Mouse (Mus musculus) stomach, embryonic 14.5 days (tissue): ENCODE measurements around the gene Olfr9. TPM values are rescaled to one million over a fixed set of nuclear protein-coding genes. Genes with fewer than 3 reads are reported as not detected.
"Not testable (repeated sequence)": the region's sequence is repeated elsewhere in the genome, so short reads cannot be mapped to it uniquely, and the experiment has no call there.

Source experiments
- ATAC-seq: fragments of 200-750 bp; cut with Nextera tagmentation; 2 replicates; pipeline ENCODE4 v1.8.0; 2017; ENCODE audit warnings: low read depth, moderate TSS enrichment; ENCODE audit not compliant: insufficient number of reproducible peaks, insufficient read depth, low FRiP score
- H3K27ac ChIP-seq: fragments of 300-500 bp; sonication (generic); 2 replicates; pipeline ENCODE4 v1.5.1; 2014; ENCODE audit warnings: mild to moderate bottlenecking, low read length, moderate library complexity, mixed read lengths
- H3K27me3 ChIP-seq: fragments of 300-500 bp; sonication (generic); 2 replicates; pipeline ENCODE4 v1.6.1; 2014; ENCODE audit warnings: low read length, control low read depth, mixed read lengths; ENCODE audit not compliant: control insufficient read depth, insufficient read depth
- H3K36me3 ChIP-seq: fragments of 300-500 bp; sonication (generic); 2 replicates; pipeline ENCODE4 v1.6.1; 2014; ENCODE audit warnings: mild to moderate bottlenecking, control low read depth, low read length, moderate library complexity, mixed read lengths; ENCODE audit not compliant: control insufficient read depth, insufficient read depth
- H3K4me1 ChIP-seq: fragments of 300-500 bp; sonication (generic); 2 replicates; pipeline ENCODE4 v1.6.1; 2014; ENCODE audit warnings: low read length, control low read depth, mixed read lengths; ENCODE audit not compliant: control insufficient read depth, insufficient read depth
- H3K4me2 ChIP-seq: fragments of 300-500 bp; sonication (generic); replicated peaks from 2 replicates; pipeline ENCODE4 v1.6.1; 2014; ENCODE audit warnings: low read depth, low read length, control low read depth
- H3K4me3 ChIP-seq: fragments of 300-500 bp; sonication (generic); 2 replicates; pipeline ENCODE4 v1.5.1; 2014; ENCODE audit warnings: low read depth, low read length, control low read depth
- H3K9ac ChIP-seq: fragments of 300-500 bp; sonication (generic); replicated peaks from 2 replicates; pipeline ENCODE4 v1.6.1; 2014; ENCODE audit warnings: low read depth, mild to moderate bottlenecking, control low read depth, low read length, moderate library complexity, mixed read lengths
- H3K9me3 ChIP-seq: fragments of 300-500 bp; sonication (generic); 2 replicates; pipeline ENCODE4 v1.6.1; 2016; ENCODE audit warnings: low read depth, low read length, control low read depth; ENCODE audit not compliant: control insufficient read depth
- WGBS: fragments of 180-500 bp; shearing (Covaris S2); extraction: QIAGEN DNeasy Blood & Tissue Kit; methylation state at CpG from one replicate; pipeline ENCODE4 v1.1.7; 2014; 5-methylcytosine and 5-hydroxymethylcytosine counted together
- polyA plus RNA-seq: library from polyadenylated mRNA; unstranded; fragments of >200 nt; fragmentation: Nextera tagmentation; extraction: Ambion mirVana; gene quantifications from 2 replicates; pipeline ENCODE4 v1.2.1, GENCODE M21; 2014

Olfr9 gene
- polyA plus RNA-seq = not detected in 2 replicates

DNA sequence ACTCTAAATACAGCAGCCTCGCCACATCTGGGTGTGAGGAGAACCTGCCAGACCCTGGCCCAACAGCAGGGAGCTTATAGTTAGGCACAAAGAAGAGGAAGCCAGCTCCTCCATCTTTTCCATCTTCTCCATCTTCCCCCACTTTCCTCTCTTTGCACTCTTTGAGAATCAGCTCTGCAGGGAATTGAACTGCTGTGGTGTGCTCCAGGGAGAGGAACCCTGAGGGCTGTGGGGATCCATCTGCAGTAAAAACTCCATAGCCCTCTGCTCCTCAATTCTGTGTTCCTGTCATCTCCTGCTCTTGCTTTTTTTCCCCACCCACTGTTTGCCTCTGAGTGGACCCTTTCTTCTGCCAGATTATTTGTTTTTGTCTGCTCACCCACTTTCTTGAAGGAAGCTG is at the start of gene Olfr9:
Gene Olfr9, plus strand, starts transcription at position 301 of the 400 bp plus-strand sequence.
- H3K9me3 ChIP-seq, H3K4me2 ChIP-seq, H3K27ac ChIP-seq, H3K4me1 ChIP-seq, ATAC-seq, H3K4me3 ChIP-seq, H3K36me3 ChIP-seq, H3K27me3 ChIP-seq, H3K9ac ChIP-seq: not testable (repeated sequence)
- 75% methylated on average over 1 of the region's 1 CpGs for WGBS

- H3K9me3 ChIP-seq = no peaks in the 10 kb centered on the region
- ATAC-seq = no peak
- H3K27ac ChIP-seq = no peak overlapping the region
- H3K4me3 ChIP-seq = no peak overlapping the region
- 0 out of 2 replicates have a peak, but pooled peaks cover 3% of the 10 kb centered on the region for H3K27me3 ChIP-seq
- H3K9ac ChIP-seq = no peak overlapping the region
- H3K4me2 ChIP-seq = no peak overlapping the region
- no peaks in the 10 kb centered on the region for H3K36me3 ChIP-seq
- no peaks in the 10 kb centered on the region for H3K4me1 ChIP-seq
- WGBS = 79% methylated on average over 10 of the region's 10 CpGs
Measured at GRCm38 (mm10) chr10:128940475-128941061, 48.7 kb upstream of the Olfr9 start.

DNA sequence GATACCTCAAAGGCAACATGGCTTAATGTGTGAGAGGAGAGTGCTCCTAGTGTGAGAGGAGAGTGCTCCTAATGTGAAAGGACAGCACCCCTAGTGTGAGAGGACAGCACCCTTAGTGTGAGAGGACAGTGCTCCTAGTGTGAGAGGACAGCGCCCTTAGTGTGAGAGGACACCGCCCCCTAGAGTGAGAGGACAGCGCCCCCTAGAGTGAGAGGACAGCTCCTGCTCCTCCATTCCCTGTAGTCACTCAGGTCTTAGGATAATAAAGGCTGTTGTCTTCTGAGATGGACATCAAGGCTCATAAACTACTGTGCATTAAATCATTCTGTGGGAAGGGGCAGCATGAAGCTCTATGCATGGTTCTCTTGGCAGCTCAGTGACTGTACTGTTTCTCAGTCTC is 43.6 kb upstream of the Olfr9 start:
- no peak for ATAC-seq
- H3K4me1 ChIP-seq = no peaks in the 10 kb centered on the region

GRCm38 (mm10) chr10:128947496-128947895 is 41.7 kb upstream of the Olfr9 start:
- Histone ChIP-seq H3K27ac (no peak overlapping the region), H3K4me2 (no peak overlapping the region), H3K36me3 (no peaks in the 10 kb centered on the region), H3K4me1 (no peaks in the 10 kb centered on the region), H3K4me3 (no peak overlapping the region), H3K9ac (no peak overlapping the region), H3K27me3 (no peaks in the 10 kb centered on the region), H3K9me3 (0 out of 2 replicates have a peak, but pooled peaks cover 2% of the 10 kb centered on the region)
- ATAC-seq = no peak
- 87% methylated on average over 4 of the region's 4 CpGs for WGBS

More for the DNA sequence above, 43.6 kb upstream of the Olfr9 start:
- H3K36me3 ChIP-seq = no peaks in the 10 kb centered on the region
- H3K9ac ChIP-seq = no peak overlapping the region
- 0 out of 2 replicates have a peak, but pooled peaks cover 2% of the 10 kb centered on the region for H3K9me3 ChIP-seq
- H3K27ac ChIP-seq = no peak overlapping the region
- H3K27me3 ChIP-seq = no peaks in the 10 kb centered on the region
- H3K4me3 ChIP-seq = no peak overlapping the region
- 19% methylated on average over 3 of the region's 3 CpGs for WGBS
- no peak overlapping the region for H3K4me2 ChIP-seq

- 55% methylated on average over 16 of the region's 16 CpGs for WGBS
- no peak overlapping the region for H3K27ac ChIP-seq
- H3K9ac ChIP-seq = no peak overlapping the region
- H3K9me3 ChIP-seq = 0 out of 2 replicates have a peak, but pooled peaks cover 2% of the 10 kb centered on the region
- H3K27me3 ChIP-seq = no peaks in the 10 kb centered on the region
- ATAC-seq = no peak
- no peaks in the 10 kb centered on the region for H3K4me1 ChIP-seq
- no peak overlapping the region for H3K4me2 ChIP-seq
- no peak overlapping the region for H3K4me3 ChIP-seq
- no peaks in the 10 kb centered on the region for H3K36me3 ChIP-seq
Measured at GRCm38 (mm10) chr10:128950208-128950887, 38.9 kb upstream of the Olfr9 start.

DNA sequence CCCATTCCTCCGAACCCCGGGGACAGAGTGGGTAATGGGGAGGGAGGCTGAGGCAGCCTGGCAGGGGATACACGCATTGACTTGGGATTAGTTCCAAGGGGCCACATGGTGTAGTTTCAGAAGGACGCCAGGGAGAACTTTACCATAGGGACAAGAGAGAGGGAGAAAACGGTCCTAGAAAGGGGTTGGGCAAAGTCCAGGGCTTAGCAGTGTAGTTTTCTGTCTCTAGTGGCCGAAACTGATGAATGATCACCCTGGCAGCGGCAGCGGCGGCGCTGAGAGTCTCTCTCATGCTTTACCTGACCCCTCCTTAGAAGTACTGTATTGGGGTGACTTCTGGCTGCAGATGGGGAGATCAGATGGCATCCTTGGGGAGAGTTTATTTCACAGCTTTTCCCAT is 30.9 kb upstream of the Olfr9 start:
- ATAC-seq = no peak
- H3K4me3 ChIP-seq = no peak overlapping the region
- H3K9me3 ChIP-seq = no peaks in the 10 kb centered on the region
- H3K4me1 ChIP-seq = no peaks in the 10 kb centered on the region
- 66% methylated on average over 10 of the region's 10 CpGs for WGBS
- H3K27me3 ChIP-seq = no peaks in the 10 kb centered on the region
- no peak overlapping the region for H3K9ac ChIP-seq
- no peak overlapping the region for H3K4me2 ChIP-seq
- no peaks in the 10 kb centered on the region for H3K36me3 ChIP-seq
- no peak overlapping the region for H3K27ac ChIP-seq

GRCm38 (mm10) chr10:128960142-128960541 is 29.1 kb upstream of the Olfr9 start:
- no peak overlapping the region for H3K4me3 ChIP-seq
- no peaks in the 10 kb centered on the region for H3K36me3 ChIP-seq
- WGBS = 76% methylated on average over 4 of the region's 4 CpGs
- H3K9me3 ChIP-seq = no peaks in the 10 kb centered on the region
- no peak overlapping the region for H3K9ac ChIP-seq
- peak; percentile 51; the same call in 1 of the 2 replicates for ATAC-seq
- H3K27ac ChIP-seq = no peak overlapping the region
- no peaks in the 10 kb centered on the region for H3K4me1 ChIP-seq
- no peaks in the 10 kb centered on the region for H3K27me3 ChIP-seq
- no peak overlapping the region for H3K4me2 ChIP-seq

- H3K36me3 ChIP-seq = no peaks in the 10 kb centered on the region
- no peak within 1 kb of the TSS for H3K4me3 ChIP-seq
- H3K4me1 ChIP-seq = no peaks in the 10 kb centered on the region
- H3K9me3 ChIP-seq = no peaks in the 10 kb centered on the region
- H3K4me2 ChIP-seq = no peak within 1 kb of the TSS
- WGBS = 76% methylated on average over 12 of the region's 12 CpGs
- H3K9ac ChIP-seq = no peak within 1 kb of the TSS
- no peaks in the 10 kb centered on the region for H3K27me3 ChIP-seq
- no peak for ATAC-seq
- no peak within 1 kb of the TSS for H3K27ac ChIP-seq
Measured at GRCm38 (mm10) chr10:128960590-128961584, 28.3 kb upstream of the Olfr9 start, which contains the start of gene Mettl7b. Mettl7b (minus strand) TSS chr10:128960988.
